Mouse (Mus musculus) left cerebral cortex, adult 8-10 months (tissue): ENCODE data around the gene Camta1. TPM values are rescaled to one million over a fixed set of nuclear protein-coding genes. Genes with fewer than 3 reads are reported as not detected.

Experiments used
- DNase-seq, 2 experiments: peaks; one replicate each; pipeline ENCODE4 v3.0.0; 2022; ENCODE audit warnings: low spot score in 2 of 2
- total RNA-seq, 4 experiments: library from RNA; stranded (reverse); gene quantifications; 2 replicates each; pipeline ENCODE4 v1.2.4; 2022

Gene Camta1
- total RNA-seq, 4 experiments from 2014 or later = 236 to 263 (median 255) TPM

- DNase-seq = no peak
These were observed 575.7 kb downstream of the Camta1 start for GRCm38 (mm10) chr4:151285905-151286445.

- DNase-seq = no peak
These were observed 576.2 kb downstream of the Camta1 start for GRCm38 (mm10) chr4:151285432-151285831.

GRCm38 (mm10) chr4:151283092-151283741 is 578.5 kb downstream of the Camta1 start:
- peak; percentile 36 to 68 for DNase-seq

- no peak for DNase-seq
These were observed 579.6 kb downstream of the Camta1 start for GRCm38 (mm10) chr4:151282103-151282502.

GRCm38 (mm10) chr4:151275292-151275691 is 586.4 kb downstream of the Camta1 start:
- peak; percentile 49 to 82 for DNase-seq

- no peak for DNase-seq
These were observed 597.8 kb downstream of the Camta1 start for GRCm38 (mm10) chr4:151263786-151264414.

GRCm38 (mm10) chr4:151263052-151263451 is 598.6 kb downstream of the Camta1 start:
- DNase-seq = no peak

- no peak for DNase-seq
These were observed 605.1 kb downstream of the Camta1 start for GRCm38 (mm10) chr4:151256622-151257021.

- no peak for DNase-seq
These were observed 610.9 kb downstream of the Camta1 start for GRCm38 (mm10) chr4:151250824-151251223.

GRCm38 (mm10) chr4:151245068-151245797 is 616.4 kb downstream of the Camta1 start:
- DNase-seq = no peak

- DNase-seq = no peak
These were observed 618.2 kb downstream of the Camta1 start for GRCm38 (mm10) chr4:151243445-151243844.

- no peak for DNase-seq
These were observed 618.9 kb downstream of the Camta1 start for GRCm38 (mm10) chr4:151242751-151243150.

- DNase-seq = no peak
These were observed 621.2 kb downstream of the Camta1 start for GRCm38 (mm10) chr4:151240465-151240864.

- DNase-seq = no peak
These were observed 622.5 kb downstream of the Camta1 start for GRCm38 (mm10) chr4:151238970-151239684.

- no peak for DNase-seq
These were observed 624.2 kb downstream of the Camta1 start for GRCm38 (mm10) chr4:151237501-151237900.

- DNase-seq = peak in 1 of 2 experiments; percentile 29
These were observed 626.7 kb downstream of the Camta1 start for GRCm38 (mm10) chr4:151234981-151235380.

GRCm38 (mm10) chr4:151232028-151232427 is 629.6 kb downstream of the Camta1 start:
- no peak for DNase-seq

GRCm38 (mm10) chr4:151229073-151229472 is 632.6 kb downstream of the Camta1 start:
- DNase-seq = no peak

- no peak for DNase-seq
These were observed 635.2 kb downstream of the Camta1 start for GRCm38 (mm10) chr4:151226496-151226895.

- peak in 1 of 2 experiments; percentile 86 for DNase-seq
These were observed 637.7 kb downstream of the Camta1 start for GRCm38 (mm10) chr4:151224017-151224416.

GRCm38 (mm10) chr4:151223263-151223996 is 638.2 kb downstream of the Camta1 start:
- no peak for DNase-seq
